Mouse (Mus musculus) stomach, embryonic 14.5 days (tissue): ENCODE measurements at regions not wholly inside any gene's neighbourhood (a gene's known extent, or its start where the extent isn't known, plus 50 kb on each side); places are given as distances from the start of the nearest gene placed in this dataset.

Experiments used
- ATAC-seq: fragments of 200-750 bp; cut with Nextera tagmentation; 2 replicates; pipeline ENCODE4 v1.8.0; 2017; ENCODE audit warnings: low read depth, moderate TSS enrichment; ENCODE audit not compliant: insufficient number of reproducible peaks, insufficient read depth, low FRiP score
- H3K27ac ChIP-seq: fragments of 300-500 bp; sonication (generic); 2 replicates; pipeline ENCODE4 v1.5.1; 2014; ENCODE audit warnings: mild to moderate bottlenecking, low read length, moderate library complexity, mixed read lengths
- H3K27me3 ChIP-seq: fragments of 300-500 bp; sonication (generic); 2 replicates; pipeline ENCODE4 v1.6.1; 2014; ENCODE audit warnings: low read length, control low read depth, mixed read lengths; ENCODE audit not compliant: control insufficient read depth, insufficient read depth
- H3K36me3 ChIP-seq: fragments of 300-500 bp; sonication (generic); 2 replicates; pipeline ENCODE4 v1.6.1; 2014; ENCODE audit warnings: mild to moderate bottlenecking, control low read depth, low read length, moderate library complexity, mixed read lengths; ENCODE audit not compliant: control insufficient read depth, insufficient read depth
- H3K4me1 ChIP-seq: fragments of 300-500 bp; sonication (generic); 2 replicates; pipeline ENCODE4 v1.6.1; 2014; ENCODE audit warnings: low read length, control low read depth, mixed read lengths; ENCODE audit not compliant: control insufficient read depth, insufficient read depth
- H3K4me2 ChIP-seq: fragments of 300-500 bp; sonication (generic); replicated peaks from 2 replicates; pipeline ENCODE4 v1.6.1; 2014; ENCODE audit warnings: low read depth, low read length, control low read depth
- H3K4me3 ChIP-seq: fragments of 300-500 bp; sonication (generic); 2 replicates; pipeline ENCODE4 v1.5.1; 2014; ENCODE audit warnings: low read depth, low read length, control low read depth
- H3K9ac ChIP-seq: fragments of 300-500 bp; sonication (generic); replicated peaks from 2 replicates; pipeline ENCODE4 v1.6.1; 2014; ENCODE audit warnings: low read depth, mild to moderate bottlenecking, control low read depth, low read length, moderate library complexity, mixed read lengths
- H3K9me3 ChIP-seq: fragments of 300-500 bp; sonication (generic); 2 replicates; pipeline ENCODE4 v1.6.1; 2016; ENCODE audit warnings: low read depth, low read length, control low read depth; ENCODE audit not compliant: control insufficient read depth
- WGBS: fragments of 180-500 bp; shearing (Covaris S2); extraction: QIAGEN DNeasy Blood & Tissue Kit; methylation state at CpG from one replicate; pipeline ENCODE4 v1.1.7; 2014; 5-methylcytosine and 5-hydroxymethylcytosine counted together

GRCm38 (mm10) chr8:6608891-6609290, 1503.7 kb upstream of the Slc10a2 start:
- Histone ChIP-seq H3K9me3 (no peaks in the 10 kb centered on the region), H3K4me2 (no peak overlapping the region), H3K27me3 (no peaks in the 10 kb centered on the region), H3K9ac (no peak overlapping the region), H3K4me3 (no peak overlapping the region), H3K4me1 (no peaks in the 10 kb centered on the region), H3K27ac (no peak overlapping the region), H3K36me3 (no peaks in the 10 kb centered on the region)
- WGBS = 63% methylated on average over 2 of the region's 2 CpGs
- no peak for ATAC-seq

GRCm38 (mm10) chr8:6606854-6607535, 1501.8 kb upstream of the Slc10a2 start:
- H3K36me3 ChIP-seq = no peaks in the 10 kb centered on the region
- no peaks in the 10 kb centered on the region for H3K4me1 ChIP-seq
- no peak overlapping the region for H3K27ac ChIP-seq
- H3K9ac ChIP-seq = no peak overlapping the region
- H3K27me3 ChIP-seq = no peaks in the 10 kb centered on the region
- no peak for ATAC-seq
- no peaks in the 10 kb centered on the region for H3K9me3 ChIP-seq
- WGBS = 43% methylated on average over 9 of the region's 9 CpGs
- H3K4me2 ChIP-seq = no peak overlapping the region
- H3K4me3 ChIP-seq = no peak overlapping the region

GRCm38 (mm10) chr8:6604232-6604804, 1499.2 kb upstream of the Slc10a2 start:
- Histone ChIP-seq H3K9me3 (no peaks in the 10 kb centered on the region), H3K36me3 (no peaks in the 10 kb centered on the region), H3K9ac (no peak overlapping the region), H3K27me3 (no peaks in the 10 kb centered on the region), H3K4me1 (no peaks in the 10 kb centered on the region), H3K4me3 (no peak overlapping the region), H3K27ac (no peak overlapping the region), H3K4me2 (no peak overlapping the region)
- ATAC-seq = no peak
- WGBS = 71% methylated on average over 5 of the region's 5 CpGs

GRCm38 (mm10) chr8:6590146-6590545, 1485.0 kb upstream of the Slc10a2 start:
- Histone ChIP-seq H3K9me3 (no peaks in the 10 kb centered on the region), H3K27me3 (no peaks in the 10 kb centered on the region), H3K4me3 (no peak overlapping the region), H3K4me2 (no peak overlapping the region), H3K36me3 (no peaks in the 10 kb centered on the region), H3K4me1 (no peaks in the 10 kb centered on the region), H3K27ac (no peak overlapping the region), H3K9ac (no peak overlapping the region)
- ATAC-seq = no peak

GRCm38 (mm10) chr8:6583337-6584096, 1478.4 kb upstream of the Slc10a2 start:
- Histone ChIP-seq H3K27ac (no peak overlapping the region), H3K9ac (no peak overlapping the region), H3K4me3 (no peak overlapping the region), H3K4me1 (no peaks in the 10 kb centered on the region), H3K4me2 (no peak overlapping the region), H3K27me3 (no peaks in the 10 kb centered on the region), H3K36me3 (no peaks in the 10 kb centered on the region), H3K9me3 (0 out of 2 replicates have a peak, but pooled peaks cover 3% of the 10 kb centered on the region)
- ATAC-seq = no peak
- 91% methylated on average over 6 of the region's 6 CpGs for WGBS

- no peaks in the 10 kb centered on the region for H3K36me3 ChIP-seq
- H3K4me2 ChIP-seq = no peak overlapping the region
- H3K27ac ChIP-seq = no peak overlapping the region
- 0 out of 2 replicates have a peak, but pooled peaks cover 3% of the 10 kb centered on the region for H3K9me3 ChIP-seq
- H3K27me3 ChIP-seq = no peaks in the 10 kb centered on the region
- H3K4me3 ChIP-seq = no peak overlapping the region
- no peaks in the 10 kb centered on the region for H3K4me1 ChIP-seq
- no peak for ATAC-seq
- whole genome bisulfite sequencing = 91% methylated on average over 3 of the region's 3 CpGs
- H3K9ac ChIP-seq = no peak overlapping the region
Measured at GRCm38 (mm10) chr8:6582732-6583131, 1477.6 kb upstream of the Slc10a2 start.

GRCm38 (mm10) chr8:6577868-6578634, 1472.9 kb upstream of the Slc10a2 start:
- Histone ChIP-seq H3K9ac (no peak overlapping the region), H3K4me1 (no peaks in the 10 kb centered on the region), H3K9me3 (0 out of 2 replicates have a peak, but pooled peaks cover 3% of the 10 kb centered on the region), H3K27ac (no peak overlapping the region), H3K4me2 (no peak overlapping the region), H3K4me3 (no peak overlapping the region), H3K27me3 (no peaks in the 10 kb centered on the region), H3K36me3 (no peaks in the 10 kb centered on the region)
- WGBS = 63% methylated on average over 4 of the region's 4 CpGs
- ATAC-seq = no peak

GRCm38 (mm10) chr8:6575241-6575640, 1470.1 kb upstream of the Slc10a2 start:
- H3K4me3 ChIP-seq = no peak overlapping the region
- H3K36me3 ChIP-seq = no peaks in the 10 kb centered on the region
- no peaks in the 10 kb centered on the region for H3K9me3 ChIP-seq
- no peak overlapping the region for H3K9ac ChIP-seq
- no peak overlapping the region for H3K4me2 ChIP-seq
- 0 out of 2 replicates have a peak, but pooled peaks cover 5% of the 10 kb centered on the region for H3K4me1 ChIP-seq
- H3K27ac ChIP-seq = no peak overlapping the region
- no peak for ATAC-seq
- H3K27me3 ChIP-seq = no peaks in the 10 kb centered on the region
- 66% methylated on average over 4 of the region's 4 CpGs for WGBS
